Mouse (Mus musculus): ENCODE results near the gene Usb1. TPM values are rescaled to one million over a fixed set of nuclear protein-coding genes. Genes with fewer than 3 reads are reported as not detected.

Usb1 gene
- total RNA-seq, 2 experiments from 2014 or later = 18.6 TPM

DNA sequence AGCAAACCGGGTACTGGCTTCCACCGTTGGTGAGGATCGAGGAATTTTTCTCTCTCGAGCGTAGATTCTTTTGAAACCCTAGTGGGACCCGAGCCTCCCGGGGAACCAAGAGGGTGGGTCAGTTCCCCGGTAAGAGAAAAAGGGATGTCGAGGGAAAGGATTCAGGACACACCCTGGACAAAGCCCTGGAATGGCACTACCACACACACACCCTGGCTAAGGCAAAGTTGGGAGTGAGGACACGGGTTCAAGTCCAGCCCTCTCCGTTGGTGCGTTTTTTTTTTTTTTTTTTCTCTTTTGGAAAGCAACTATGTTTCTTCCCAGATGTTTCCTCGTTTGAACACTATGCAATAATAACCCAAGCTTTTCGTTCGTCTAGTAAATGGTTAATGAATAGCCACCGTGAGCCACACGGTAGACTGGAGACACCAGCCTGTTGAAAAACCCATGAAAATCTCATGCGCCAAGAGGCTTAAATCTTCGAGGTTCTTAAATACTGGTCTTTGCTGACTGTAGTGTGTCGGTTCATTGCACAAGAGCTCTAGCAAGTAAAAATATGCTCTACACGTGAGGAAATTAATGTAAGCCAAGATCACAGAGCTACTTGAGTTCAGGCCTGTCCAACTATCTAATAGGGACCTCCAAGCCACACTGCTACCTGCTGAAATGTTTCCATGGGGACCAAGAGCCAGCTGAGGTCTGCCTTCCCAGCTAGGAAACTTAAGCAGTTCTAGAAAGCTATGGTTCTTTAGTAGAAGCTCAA is 534 bp downstream of the Usb1 start:
- intact Hi-C loops (cut with DNase I) = no loop called here
- no peak for DNase-seq

DNA sequence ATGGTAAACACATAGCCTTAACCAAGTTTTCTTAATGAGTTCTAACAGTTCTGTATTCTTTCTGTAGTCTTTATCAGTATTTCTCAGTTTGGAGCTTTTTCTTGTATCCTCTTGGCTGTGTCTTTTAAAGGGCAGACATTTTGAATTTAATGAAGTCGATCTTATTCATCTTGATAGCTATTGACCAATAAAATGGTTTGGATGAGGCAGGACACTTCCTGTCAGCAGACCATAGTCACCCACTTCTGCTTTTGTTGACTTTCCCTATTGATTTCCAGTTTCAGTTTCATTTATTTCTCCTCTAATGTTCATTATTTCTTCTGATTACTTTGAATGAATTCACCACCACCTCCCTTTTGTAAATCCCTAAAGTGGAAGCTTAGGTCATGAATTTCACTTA is 3.6 kb downstream of the Usb1 start:
- intact Hi-C loops (cut with DNase I) = no loop called here
- DNase-seq = no peak

GRCm38 (mm10) chr8:95336363-95336762 is 4.3 kb downstream of the Usb1 start:
- intact Hi-C loops (cut with DNase I) = no loop called here
- no peak for DNase-seq

- intact Hi-C loops (cut with DNase I) = no loop called here
- DNase-seq = peak; percentile 48 to 62
These were observed 9.6 kb downstream of the Usb1 start for GRCm38 (mm10) chr8:95341721-95342120.

GRCm38 (mm10) chr8:95344668-95345067 is 12.6 kb downstream of the Usb1 start:
- intact Hi-C loops (cut with DNase I) = loop anchor here (5.0 kb wide), 2 partner anchors 108 to 258 kb away; no protein-coding TSS in a partner anchor
- DNase-seq = no peak

- intact Hi-C loops (cut with DNase I) = loop anchor here (5.0 kb wide), 2 partner anchors 105 to 255 kb away; no protein-coding TSS in a partner anchor
- peak; percentile 74 to 82 for DNase-seq
These were observed 14.8 kb downstream of the Usb1 start for GRCm38 (mm10) chr8:95346643-95347545.

DNA sequence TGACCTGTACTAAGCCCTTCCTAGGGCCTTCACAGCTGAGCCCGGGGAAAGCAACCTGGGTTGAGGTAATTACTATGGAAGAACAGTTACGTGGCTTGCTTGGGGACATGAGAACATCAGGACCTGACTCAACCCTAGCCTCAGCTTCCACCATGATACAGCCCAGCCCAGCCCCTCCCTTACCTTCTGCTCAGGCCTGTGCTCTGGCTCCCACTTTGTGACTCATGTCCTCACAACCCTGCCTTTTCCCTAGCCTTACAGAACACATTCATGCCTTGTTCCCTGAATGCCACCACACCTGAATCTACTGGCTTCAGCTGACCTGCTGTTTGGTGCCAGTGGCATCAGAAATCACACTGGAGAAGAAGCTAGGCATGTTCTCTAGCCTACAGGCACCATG is 16.3 kb downstream of the Usb1 start:
- intact Hi-C loops (cut with DNase I) = loop anchor here (2.0 to 5.0 kb wide), 3 partner anchors 104 to 348 kb away; no protein-coding TSS in a partner anchor
- DNase-seq = no peak

DNA sequence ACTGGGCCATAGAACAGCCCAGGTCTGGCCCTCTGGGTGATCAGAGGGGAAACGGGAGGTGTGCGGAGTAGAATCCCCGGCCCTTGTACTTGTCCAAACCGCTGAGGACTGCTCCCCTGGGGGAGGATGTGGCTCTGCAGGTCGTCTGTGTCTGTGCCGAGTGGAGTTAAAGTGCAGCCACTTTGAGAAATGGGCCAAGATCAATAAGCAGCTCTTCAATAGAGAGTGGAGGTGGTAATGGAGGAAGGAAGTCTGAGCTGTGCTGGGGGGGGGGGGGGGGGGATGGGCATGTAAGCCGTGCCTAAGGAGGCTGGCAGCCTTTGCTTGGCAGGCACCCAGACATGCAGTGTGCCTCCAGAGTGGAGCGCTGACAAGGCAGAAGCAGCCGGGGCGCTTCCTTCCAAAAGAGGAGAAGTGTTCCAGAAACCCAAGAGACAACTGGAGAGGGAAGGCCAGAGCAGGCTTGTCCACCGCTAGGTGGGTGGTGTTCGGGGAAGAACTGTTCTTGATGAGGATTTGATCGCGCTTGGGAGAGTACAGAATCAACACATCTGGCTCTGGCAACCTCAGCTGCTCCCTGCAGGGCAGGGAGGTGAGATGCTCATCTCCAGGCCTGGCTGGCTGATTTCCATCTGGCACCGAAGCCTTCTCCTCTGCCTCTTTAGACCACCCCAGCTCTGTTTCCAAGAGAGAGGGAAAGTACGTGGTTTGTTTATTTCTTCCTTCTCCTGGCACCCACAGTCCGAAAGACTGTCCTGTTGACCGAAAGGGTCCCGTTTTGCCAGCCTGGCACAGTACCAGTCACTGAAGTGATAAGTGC is 16.9 kb downstream of the Usb1 start:
- intact Hi-C loops (cut with DNase I) = loop anchor here (2.0 to 5.0 kb wide), 3 partner anchors 103 to 348 kb away; no protein-coding TSS in a partner anchor
- peak; percentile 72 to 76 for DNase-seq

GRCm38 (mm10) chr8:95351461-95351860 is 19.4 kb downstream of the Usb1 start:
- intact Hi-C loops (cut with DNase I) = loop anchor here (1.0 to 5.0 kb wide), 2 partner anchors 41 to 76 kb away; no protein-coding TSS in a partner anchor
- DNase-seq = no peak

- intact Hi-C loops (cut with DNase I) = loop anchor here (2.0 to 5.0 kb wide), 3 partner anchors 24 to 80 kb away; no protein-coding TSS in a partner anchor
- peak; percentile 86 to 89 for DNase-seq
These were observed 20.2 kb downstream of the Usb1 start, which contains the start of gene Mmp15 for GRCm38 (mm10) chr8:95352151-95352870. Mmp15 (plus strand) TSS chr8:95352268.

GRCm38 (mm10) chr8:95352871-95353866 is 21.1 kb downstream of the Usb1 start:
- peak; percentile 64 to 66 for DNase-seq
- intact Hi-C loops (cut with DNase I) = loop anchor here (2.0 to 5.0 kb wide), 3 partner anchors 24 to 80 kb away; no protein-coding TSS in a partner anchor

DNA sequence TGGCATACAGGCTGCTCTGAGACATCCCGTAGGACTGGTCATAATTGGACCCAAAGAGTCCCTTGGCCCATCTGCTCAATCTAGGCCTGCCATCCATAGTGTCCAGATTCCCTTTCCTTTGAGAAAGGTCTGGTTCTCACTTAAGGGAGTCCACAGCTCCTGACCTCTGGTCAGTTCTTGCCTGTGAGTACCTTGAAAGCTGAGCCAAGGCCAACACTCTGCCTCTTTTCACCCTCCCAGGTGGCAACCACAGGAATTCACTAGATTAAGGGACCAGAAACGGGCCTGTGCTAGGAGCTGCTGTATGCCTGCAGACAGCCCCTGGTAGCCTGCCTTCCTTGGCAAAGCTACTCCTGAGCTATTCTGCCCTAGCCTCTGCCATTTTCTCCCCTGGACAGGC is 22.5 kb downstream of the Usb1 start:
- intact Hi-C loops (cut with DNase I) = loop anchor here (5.0 kb wide), 1 partner anchor 38 kb away; no protein-coding TSS in a partner anchor
- no peak for DNase-seq

GRCm38 (mm10) chr8:95358550-95359411 is 26.7 kb downstream of the Usb1 start:
- peak in 1 of 2 experiments; percentile 56 for DNase-seq
- intact Hi-C loops (cut with DNase I) = no loop called here

- no peak for DNase-seq
- intact Hi-C loops (cut with DNase I) = no loop called here
These were observed 28.3 kb downstream of the Usb1 start for GRCm38 (mm10) chr8:95360181-95361015.

GRCm38 (mm10) chr8:95361016-95361341 is 28.9 kb downstream of the Usb1 start:
- intact Hi-C loops (cut with DNase I) = no loop called here
- DNase-seq = no peak

DNA sequence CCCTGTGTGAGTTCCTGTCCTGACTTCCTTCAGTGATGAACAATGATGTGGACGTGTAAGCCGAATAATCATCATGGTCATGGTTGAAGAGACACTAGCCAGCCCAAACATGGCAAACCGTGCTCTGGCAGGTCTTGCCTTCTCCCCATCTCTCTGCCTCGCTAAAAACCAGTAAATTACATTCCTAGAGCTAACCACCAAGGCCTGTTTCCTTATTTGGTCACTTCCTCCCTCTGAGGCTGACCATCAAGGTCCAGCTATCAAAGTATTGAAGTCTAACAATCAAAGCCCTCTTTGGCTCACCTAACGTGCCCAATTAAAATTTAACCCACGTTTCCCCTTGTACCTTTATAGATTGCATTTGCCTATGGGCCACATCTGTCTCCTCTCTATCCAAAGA is 30.2 kb downstream of the Usb1 start:
- no peak for DNase-seq
- intact Hi-C loops (cut with DNase I) = no loop called here

Measured in heart, postnatal 14 days (tissue).